Mouse (Mus musculus) cortical plate, adult 2 months (tissue): Measurements from ENCODE around the gene Rrnad1. TPM values are rescaled to one million over a fixed set of nuclear protein-coding genes. Genes with fewer than 3 reads are reported as not detected.

Experiments
- H3K27ac ChIP-seq: fragments of 200-500 bp; 2 replicates; pipeline ENCODE4 v1.5.1; 2012; ENCODE audit warnings: low read length, control low read depth, inconsistent platforms; ENCODE audit not compliant: insufficient read depth
- H3K4me1 ChIP-seq: fragments of 200-500 bp; 2 replicates; pipeline ENCODE4 v1.6.1; 2011; ENCODE audit warnings: low read length; ENCODE audit not compliant: control insufficient read depth, insufficient read depth
- H3K4me3 ChIP-seq: fragments of 200-500 bp; 2 replicates; pipeline ENCODE4 v1.5.1; 2011; ENCODE audit warnings: mild to moderate bottlenecking, low read length, control low read depth; ENCODE audit not compliant: insufficient read depth
- CTCF ChIP-seq: fragments of 200-500 bp; IDR thresholded peaks from 2 replicates; pipeline ENCODE4 v1.5.1; 2011; ENCODE audit warnings: mild to moderate bottlenecking, control low read depth, low read length; ENCODE audit not compliant: insufficient read depth; ENCODE audit errors: extremely low read depth
- POLR2A ChIP-seq: fragments of 200-500 bp; IDR thresholded peaks from 2 replicates; pipeline ENCODE4 v1.6.1; 2011; ENCODE audit warnings: mild to moderate bottlenecking, low read length, control low read depth; ENCODE audit not compliant: insufficient read depth; ENCODE audit errors: extremely low read depth
- polyA plus RNA-seq: library from polyadenylated mRNA; depleted of rRNA; stranded (reverse); fragments of >200 nt; gene quantifications from 2 replicates; pipeline ENCODE4 v1.2.3, GENCODE M21; 2012

Rrnad1 gene
- polyA plus RNA-seq, 1 experiment: 45.0 TPM

- Histone ChIP-seq H3K4me1 (no peaks in the 10 kb centered on the region), H3K4me3 (peak overlapping the region; percentile 49; the same call in 1 of the 2 replicates), H3K27ac (no peak overlapping the region)
- TF ChIP-seq CTCF: no peak
- TF ChIP-seq POLR2A: no peak
Observed at GRCm38 (mm10) chr3:87920270-87920943, 10.1 kb downstream of the Rrnad1 start.

GRCm38 (mm10) chr3:87919336-87920108 lies 11.0 kb downstream of the Rrnad1 start, which contains the start of gene Mrpl24:
Mrpl24 (plus strand) TSS chr3:87919506.
- H3K4me1 ChIP-seq: no peaks in the 10 kb centered on the region
- no peak within 1 kb of the TSS for H3K27ac ChIP-seq
- no peak for TF ChIP-seq CTCF
- TF ChIP-seq POLR2A: peak; percentile 68
- peak within 1 kb of the TSS; percentile 49 for H3K4me3 ChIP-seq

- H3K27ac ChIP-seq: no peak overlapping the region
- H3K4me3 ChIP-seq: no peak overlapping the region
- H3K4me1 ChIP-seq: no peaks in the 10 kb centered on the region
- no peak for TF ChIP-seq POLR2A
- TF ChIP-seq CTCF: no peak
Observed at GRCm38 (mm10) chr3:87918551-87918950, 12.0 kb downstream of the Rrnad1 start.

GRCm38 (mm10) chr3:87916990-87917389 lies 13.5 kb downstream of the Rrnad1 start:
- Histone ChIP-seq H3K4me1 (no peaks in the 10 kb centered on the region), H3K4me3 (no peak overlapping the region), H3K27ac (no peak overlapping the region)
- TF ChIP-seq POLR2A (no peak), CTCF (no peak)

- no peak overlapping the region for H3K27ac ChIP-seq
Observed at GRCm38 (mm10) chr3:87913891-87914290, 16.6 kb downstream of the Rrnad1 start.

GRCm38 (mm10) chr3:87913491-87913890 lies 17.0 kb downstream of the Rrnad1 start:
- Histone ChIP-seq H3K27ac (no peak overlapping the region), H3K4me3 (no peak overlapping the region), H3K4me1 (peaks cover 7% of the 10 kb centered on the region; the same call in 1 of the 2 replicates)
- TF ChIP-seq CTCF: no peak
- no peak for TF ChIP-seq POLR2A

More at GRCm38 (mm10) chr3:87913891-87914290, 16.6 kb downstream of the Rrnad1 start:
- Histone ChIP-seq H3K4me1 (peaks cover 6% of the 10 kb centered on the region; the same call in 1 of the 2 replicates), H3K4me3 (no peak overlapping the region)
- TF ChIP-seq CTCF (no peak), POLR2A (no peak)

- Histone ChIP-seq H3K4me1 (peaks cover 10% of the 10 kb centered on the region; the same call in 1 of the 2 replicates), H3K4me3 (peak overlapping the region; percentile 50), H3K27ac (peak overlapping the region; percentile 92)
- no peak for TF ChIP-seq CTCF
- no peak for TF ChIP-seq POLR2A
Observed at GRCm38 (mm10) chr3:87910573-87911141, 19.9 kb downstream of the Rrnad1 start.

GRCm38 (mm10) chr3:87909874-87910273 lies 20.6 kb downstream of the Rrnad1 start:
- no peak overlapping the region for H3K4me3 ChIP-seq

GRCm38 (mm10) chr3:87909381-87909780 lies 21.1 kb downstream of the Rrnad1 start:
- Histone ChIP-seq H3K27ac (no peak overlapping the region), H3K4me3 (no peak overlapping the region), H3K4me1 (peaks cover 10% of the 10 kb centered on the region; the same call in 1 of the 2 replicates)
- TF ChIP-seq CTCF (no peak), POLR2A (no peak)

More at GRCm38 (mm10) chr3:87909874-87910273, 20.6 kb downstream of the Rrnad1 start:
- Histone ChIP-seq H3K27ac (no peak overlapping the region), H3K4me1 (peaks cover 10% of the 10 kb centered on the region; the same call in 1 of the 2 replicates)
- no peak for TF ChIP-seq POLR2A
- TF ChIP-seq CTCF: no peak

- H3K4me3 ChIP-seq: peak overlapping the region; percentile 88
- TF ChIP-seq CTCF: no peak
- TF ChIP-seq POLR2A: no peak
- no peak overlapping the region for H3K27ac ChIP-seq
- peaks cover 10% of the 10 kb centered on the region; the same call in 1 of the 2 replicates for H3K4me1 ChIP-seq
Observed at GRCm38 (mm10) chr3:87907906-87908305, 22.6 kb downstream of the Rrnad1 start.
